Mouse (Mus musculus): ENCODE data around the gene Kcnj5.

Kcnj5 gene

GRCm38 (mm10) chr9:32344051-32344450 is at the start of gene Kcnj5:
TSS of gene Kcnj5 (minus strand) at chr9:32344350.
- DNase-seq (ENCODE audit: low read depth, low spot score), result no peak

DNA sequence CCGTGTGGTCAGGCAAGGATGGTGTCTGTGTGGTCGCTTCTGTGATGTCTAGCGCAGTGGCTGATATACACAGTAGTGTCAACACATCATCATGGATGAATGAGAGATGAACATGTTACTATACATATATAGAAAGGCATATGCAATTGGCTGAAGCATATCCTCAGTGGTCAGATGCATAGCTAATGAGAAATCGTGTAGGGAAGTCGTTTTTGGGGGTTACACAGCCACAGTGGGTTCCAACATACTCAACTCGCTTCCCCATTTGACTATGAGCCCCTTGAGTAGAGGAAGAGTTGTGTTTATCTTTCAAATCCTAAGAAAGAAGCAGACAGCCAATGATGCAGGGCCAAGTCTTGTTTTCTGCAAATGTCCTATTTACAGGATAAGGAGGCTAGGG is 48.6 kb upstream of the Kcnj5 start:
- no peak for DNase-seq (ENCODE audit: low read depth, low spot score)

GRCm38 (mm10) chr9:32391701-32392100 is 47.6 kb upstream of the Kcnj5 start:
- no peak for DNase-seq (ENCODE audit: low read depth, low spot score)

DNA sequence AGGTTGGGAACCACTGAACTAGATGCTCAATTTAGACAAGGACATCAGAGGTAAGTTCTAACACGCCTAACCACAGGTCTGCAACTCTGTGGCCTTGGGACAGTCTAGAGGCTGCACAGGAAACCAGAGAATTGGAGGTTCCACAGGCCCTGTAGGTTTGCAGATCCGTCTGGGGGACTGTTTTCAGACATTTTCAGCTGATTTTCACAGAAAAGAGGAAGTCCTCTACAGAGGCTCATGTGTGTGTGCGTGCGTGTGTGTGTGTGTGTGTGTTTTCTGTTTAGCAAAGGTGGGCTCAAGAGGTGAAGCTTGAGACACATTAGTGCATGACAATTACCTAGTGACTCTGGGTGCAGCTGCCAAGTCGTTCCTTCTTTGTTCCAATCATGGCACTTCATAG is 46.9 kb upstream of the Kcnj5 start:
- no peak for DNase-seq (ENCODE audit: low read depth, low spot score)

GRCm38 (mm10) chr9:32388120-32388519 is 44.0 kb upstream of the Kcnj5 start:
- peak; percentile 71 for DNase-seq (ENCODE audit: low read depth, low spot score)

DNA sequence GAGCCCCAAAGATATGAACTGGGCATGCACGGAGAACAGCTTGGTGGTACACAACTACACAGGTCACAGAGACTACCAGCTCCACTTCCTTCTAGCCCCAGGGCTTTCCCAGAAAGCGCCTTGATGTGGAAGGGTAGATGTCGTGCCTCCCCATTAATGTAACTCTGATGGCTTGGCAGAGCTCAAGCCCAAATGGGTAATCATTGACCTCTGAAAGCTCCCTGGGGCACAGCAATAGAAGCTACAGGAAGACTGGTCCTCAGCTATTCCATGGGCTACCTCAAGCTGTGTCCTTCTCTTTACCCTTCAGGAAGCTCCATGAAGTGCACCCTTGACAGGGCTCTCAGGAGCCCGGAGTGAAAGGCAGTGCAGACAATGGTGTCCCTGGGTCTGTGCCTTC is 40.8 kb upstream of the Kcnj5 start:
- no peak for DNase-seq (ENCODE audit: low read depth, low spot score)

DNA sequence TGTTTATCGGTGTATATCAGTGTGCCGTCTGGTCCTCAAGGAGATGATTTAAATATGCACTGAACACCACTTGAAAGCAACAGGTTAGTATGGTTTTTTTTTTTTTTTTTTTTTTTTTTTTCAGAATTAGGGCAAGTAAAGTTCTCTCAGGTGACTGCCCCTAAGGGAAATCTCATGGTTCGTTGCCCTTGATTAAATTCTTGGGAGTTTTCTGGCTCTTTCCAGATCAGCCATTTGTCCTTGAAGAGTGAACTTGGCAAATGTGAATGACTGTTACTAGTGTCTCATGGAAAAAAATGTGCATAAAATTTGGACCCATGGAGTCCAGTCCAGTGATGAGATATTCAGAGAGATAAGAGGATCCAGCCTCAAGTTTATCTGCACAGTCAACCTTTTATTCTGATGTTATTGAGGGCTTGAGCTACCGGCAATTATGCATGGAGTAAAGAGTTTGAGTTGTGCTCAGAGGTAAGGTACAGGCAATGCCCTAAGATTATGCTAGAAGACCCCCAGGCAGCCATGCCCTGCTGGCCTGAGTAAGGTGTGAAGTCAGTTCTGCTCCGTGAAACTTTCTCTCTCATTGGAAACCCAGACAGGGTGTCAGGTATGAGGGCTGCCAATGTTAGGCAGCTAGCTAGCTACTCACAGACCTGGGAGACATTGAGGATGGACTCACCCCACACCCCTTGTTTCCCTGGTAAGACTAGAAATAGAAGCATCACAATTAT is 32.9 kb upstream of the Kcnj5 start:
- no peak for DNase-seq (ENCODE audit: low read depth, low spot score)

- DNase-seq (ENCODE audit: low read depth, low spot score), result no peak
Observed at GRCm38 (mm10) chr9:32376031-32376430, 31.9 kb upstream of the Kcnj5 start.

DNA sequence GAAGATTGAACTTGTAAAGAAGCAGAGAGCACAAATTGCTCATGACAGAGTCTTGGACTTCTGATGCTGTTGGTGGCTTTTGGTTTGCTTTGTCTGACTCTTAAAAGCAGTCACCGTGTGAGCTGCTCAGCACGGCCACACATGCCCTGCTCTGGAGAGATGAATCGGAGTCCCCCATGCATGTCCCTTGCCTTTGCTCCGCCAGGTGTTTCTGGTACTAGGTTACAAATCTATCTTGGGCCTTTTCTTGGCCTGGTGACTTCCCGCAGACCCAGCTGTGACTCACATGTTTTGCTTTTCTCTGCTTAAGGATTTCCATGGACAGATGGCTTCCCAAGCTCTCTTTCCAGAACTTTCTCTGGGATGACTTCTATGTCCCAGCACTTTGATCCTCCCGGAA is 29.5 kb upstream of the Kcnj5 start:
- DNase-seq (ENCODE audit: low read depth, low spot score), result no peak

DNA sequence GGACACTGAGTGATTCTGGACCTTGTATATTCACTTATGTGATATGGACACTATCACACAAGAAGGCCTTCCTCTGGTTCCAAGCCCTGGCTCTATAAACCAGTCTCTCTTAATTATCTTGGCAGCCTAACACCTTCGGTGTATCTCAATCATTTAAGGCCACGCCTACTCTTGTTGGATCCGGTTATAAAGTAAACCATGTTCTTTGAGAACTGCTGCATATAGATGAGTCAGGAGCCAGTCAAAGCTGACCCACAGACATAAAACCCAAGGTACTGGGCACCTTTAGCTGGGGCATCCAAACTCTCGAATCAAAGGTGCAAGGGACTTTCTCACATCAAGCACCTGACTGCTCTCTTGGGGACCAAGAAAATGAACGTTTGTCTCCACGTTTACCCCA is 28.1 kb upstream of the Kcnj5 start, which contains the start of gene Kcnj1:
Gene Kcnj1, plus strand, starts transcription at position 292 of the 400 bp plus-strand sequence.
- no peak for DNase-seq (ENCODE audit: low read depth, low spot score)

DNA sequence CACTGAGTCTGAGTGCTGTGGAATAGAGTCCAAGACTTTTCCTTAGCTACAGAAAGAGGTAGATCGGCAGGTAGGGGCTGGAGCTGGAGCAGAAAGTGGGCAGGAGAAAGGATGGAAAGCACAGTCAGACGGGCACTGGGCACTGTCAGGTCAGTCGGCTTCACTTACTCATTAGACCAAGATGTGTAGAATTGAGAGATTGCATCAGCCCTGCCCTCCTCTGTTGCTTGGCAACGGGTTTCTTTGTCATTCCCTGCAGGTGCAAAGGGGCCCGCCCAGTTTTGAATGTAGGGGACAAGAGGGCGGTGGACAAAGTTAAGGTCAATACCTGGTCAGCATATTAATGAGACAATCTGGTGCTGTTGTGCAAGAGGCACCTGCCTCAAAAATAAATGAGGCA is 25.2 kb upstream of the Kcnj5 start:
- no peak for DNase-seq (ENCODE audit: low read depth, low spot score)

- no peak for DNase-seq (ENCODE audit: low read depth, low spot score)
Observed at GRCm38 (mm10) chr9:32368812-32369211, 24.7 kb upstream of the Kcnj5 start.

- DNase-seq (ENCODE audit: low read depth, low spot score), result no peak
Observed at GRCm38 (mm10) chr9:32360770-32361169, 16.6 kb upstream of the Kcnj5 start.

- peak; percentile 81 for DNase-seq (ENCODE audit: low read depth, low spot score)
Observed at GRCm38 (mm10) chr9:32350332-32350731, 6.2 kb upstream of the Kcnj5 start.

DNA sequence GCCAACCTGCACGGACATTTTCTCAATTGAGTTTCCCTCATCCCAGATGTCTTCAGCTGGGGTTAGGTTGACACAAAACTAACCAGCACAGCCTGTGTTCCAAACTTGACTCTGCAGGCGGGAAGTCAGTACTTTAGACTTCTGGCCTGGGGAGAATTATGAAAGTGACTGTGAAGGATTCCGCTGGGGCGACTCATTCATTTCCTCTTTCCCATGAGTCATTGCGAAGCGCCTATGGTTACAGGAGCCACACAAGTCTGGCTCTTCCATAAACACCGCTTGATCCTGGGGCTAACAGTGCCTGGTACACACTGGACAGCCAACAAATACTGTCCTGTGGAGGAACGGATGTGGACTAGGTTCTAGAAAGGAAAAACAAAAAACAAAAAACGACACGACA is 5.2 kb upstream of the Kcnj5 start:
- no peak for DNase-seq (ENCODE audit: low read depth, low spot score)

DNA sequence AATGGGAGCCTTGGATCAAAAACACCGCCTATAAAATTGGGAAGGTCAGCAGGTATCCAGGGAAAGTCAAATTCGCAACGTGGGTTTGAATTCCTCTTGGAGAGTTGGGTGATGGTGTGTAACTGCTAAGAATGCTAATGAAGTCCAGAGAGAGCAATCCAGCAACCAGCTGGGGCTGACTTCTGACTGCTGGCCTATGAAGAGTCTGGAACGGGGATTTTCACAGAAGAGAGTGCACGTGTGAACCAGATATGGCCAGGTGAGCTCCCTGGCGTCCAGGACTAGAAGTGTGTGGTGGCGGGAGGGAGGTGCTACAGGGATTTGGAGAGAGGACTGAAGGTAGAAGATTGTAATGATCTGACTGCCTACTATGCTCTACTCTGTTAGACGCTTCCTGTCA is 3.9 kb upstream of the Kcnj5 start:
- DNase-seq (ENCODE audit: low read depth, low spot score), result no peak

DNA sequence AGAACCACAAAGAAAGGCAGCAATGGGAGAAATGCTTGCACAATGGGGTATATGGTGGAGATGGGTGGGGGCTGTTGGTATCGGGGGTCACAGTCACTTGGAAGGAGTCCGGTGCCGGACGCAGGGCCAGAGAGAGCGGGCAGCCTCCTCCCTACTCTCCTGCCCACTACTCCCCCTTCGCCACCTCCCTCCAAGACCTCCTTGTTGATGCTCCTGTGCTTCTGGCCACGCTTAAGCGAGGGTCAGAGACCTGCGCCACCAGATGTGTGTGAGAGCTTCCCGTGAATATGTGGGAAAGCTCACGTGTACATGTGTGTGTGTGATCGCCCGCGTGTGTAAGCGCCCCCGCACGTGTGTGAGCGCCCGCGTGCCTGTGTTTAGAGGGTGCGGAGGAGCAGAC is 339 bp upstream of the Kcnj5 start:
- no peak for DNase-seq (ENCODE audit: low read depth, low spot score)

GRCm38 (mm10) chr9:32342929-32343328 is 1.2 kb downstream of the Kcnj5 start:
- DNase-seq (ENCODE audit: low read depth, low spot score), result no peak

GRCm38 (mm10) chr9:32340831-32341230 is 3.3 kb downstream of the Kcnj5 start:
- DNase-seq (ENCODE audit: low read depth, low spot score), result no peak

- no peak for DNase-seq (ENCODE audit: low read depth, low spot score)
Observed at GRCm38 (mm10) chr9:32335389-32336150, 8.6 kb downstream of the Kcnj5 start.

DNA sequence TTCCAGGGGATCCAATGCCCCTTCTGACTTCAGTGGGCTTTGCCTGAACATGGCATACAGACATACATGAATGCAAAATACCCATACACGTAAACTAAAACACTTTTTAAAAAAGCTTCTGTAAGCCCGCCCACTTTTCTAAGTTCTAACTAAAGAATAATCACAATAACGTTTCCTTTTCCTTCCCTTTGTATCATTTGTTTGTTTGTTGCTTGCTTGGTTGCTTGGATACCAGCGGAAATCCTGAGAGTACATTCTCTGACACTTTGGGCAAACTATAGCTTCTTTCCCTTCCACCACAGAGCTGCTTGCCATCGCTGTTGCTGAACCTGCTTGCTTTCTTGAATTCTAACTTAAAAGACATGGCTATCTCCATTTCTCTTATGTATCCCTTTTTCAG is 13.0 kb downstream of the Kcnj5 start:
- no peak for DNase-seq (ENCODE audit: low read depth, low spot score)

DNA sequence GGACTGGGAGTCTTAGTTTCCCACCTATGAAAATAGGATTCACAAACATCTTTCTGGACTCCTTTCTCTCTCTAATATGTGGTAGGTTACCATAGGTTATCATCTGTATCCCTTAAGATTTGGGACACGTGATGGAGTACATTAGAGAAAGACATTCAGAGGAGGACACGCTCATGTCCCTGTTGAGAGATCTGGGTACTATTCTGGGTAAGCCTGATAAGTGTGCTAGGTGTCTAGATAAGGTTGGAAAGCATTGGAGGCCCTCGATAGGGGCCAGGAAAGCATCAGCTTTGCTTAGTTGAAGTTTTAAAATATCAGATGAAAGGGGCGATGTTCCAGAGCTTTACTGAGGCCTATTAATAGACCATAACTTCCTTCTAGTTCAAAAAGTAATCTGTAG is 15.4 kb downstream of the Kcnj5 start:
- no peak for DNase-seq (ENCODE audit: low read depth, low spot score)

- no peak for DNase-seq (ENCODE audit: low read depth, low spot score)
Observed at GRCm38 (mm10) chr9:32323610-32324009, 20.5 kb downstream of the Kcnj5 start.

Data from CD4-positive, CD25-positive, alpha-beta regulatory T cell, adult 2 months (primary cell).